Mouse (Mus musculus): ENCODE results near the gene Rpf2.

DNA sequence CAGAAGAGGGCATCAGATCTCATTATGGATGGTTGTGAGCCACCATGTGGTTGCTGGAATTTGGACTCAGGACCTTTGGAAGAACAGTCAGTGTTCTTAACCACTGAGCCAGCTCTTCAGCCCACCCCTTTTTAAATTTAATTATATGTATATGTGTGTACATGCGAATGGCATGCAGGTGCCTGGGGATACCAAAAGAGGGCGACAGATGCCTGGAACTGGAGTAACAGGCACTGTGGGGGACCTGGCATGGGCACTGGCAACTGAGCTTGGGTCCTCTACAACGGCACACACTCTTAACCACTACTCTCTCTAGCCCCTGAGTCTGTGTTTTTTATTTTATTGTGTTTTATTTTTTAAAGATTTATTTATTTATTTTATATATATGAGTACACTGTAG is 18.1 kb upstream of the Rpf2 start:
- TF ChIP-seq POLR2A (IDR thresholded peaks at IDR 0.05; ENCODE audit: borderline replicate concordance, extremely low read depth, insufficient read depth, insufficient read length, poor library complexity, severe bottlenecking), result no peak
- no peak for TF ChIP-seq CTCF (IDR thresholded peaks at IDR 0.05; ENCODE audit: borderline replicate concordance, extremely low read depth, insufficient read depth, insufficient read length)

Data from brain, embryonic 14.5 days (tissue).